Mouse (Mus musculus): ENCODE results near the gene Prrg4. TPM values are rescaled to one million over a fixed set of nuclear protein-coding genes. Genes with fewer than 3 reads are reported as not detected.
"Not testable (repeated sequence)": the region's sequence is repeated elsewhere in the genome, so short reads cannot be mapped to it uniquely, and the experiment has no call there.

Prrg4 gene
- 0.35 TPM in 1 of 2 replicates, not detected in the other for polyA plus RNA-seq (2012; ENCODE audit: insufficient read depth, low replicate concordance)

GRCm38 (mm10) chr2:104849276-104849990 is at the start of gene Prrg4:
Gene Prrg4 (minus strand): TSS chr2:104849876.
- H3K4me1 ChIP-seq = peaks cover 41% of the 10 kb centered on the region
- peak within 1 kb of the TSS; percentile 97 for H3K4me3 ChIP-seq (replicated peaks)
- no peaks in the 10 kb centered on the region for H3K36me3 ChIP-seq (replicated peaks; ENCODE audit: low read length)
- no peaks in the 10 kb centered on the region for H3K9me3 ChIP-seq
- TF ChIP-seq GATA1 (IDR thresholded peaks at IDR 0.05; ENCODE audit: borderline replicate concordance, low read length) = no peak
- no peak for TF ChIP-seq FLI1 (IDR thresholded peaks at IDR 0.05; ENCODE audit: low read length)
- H3K27me3 ChIP-seq (replicated peaks) = peaks cover 32% of the 10 kb centered on the region

DNA sequence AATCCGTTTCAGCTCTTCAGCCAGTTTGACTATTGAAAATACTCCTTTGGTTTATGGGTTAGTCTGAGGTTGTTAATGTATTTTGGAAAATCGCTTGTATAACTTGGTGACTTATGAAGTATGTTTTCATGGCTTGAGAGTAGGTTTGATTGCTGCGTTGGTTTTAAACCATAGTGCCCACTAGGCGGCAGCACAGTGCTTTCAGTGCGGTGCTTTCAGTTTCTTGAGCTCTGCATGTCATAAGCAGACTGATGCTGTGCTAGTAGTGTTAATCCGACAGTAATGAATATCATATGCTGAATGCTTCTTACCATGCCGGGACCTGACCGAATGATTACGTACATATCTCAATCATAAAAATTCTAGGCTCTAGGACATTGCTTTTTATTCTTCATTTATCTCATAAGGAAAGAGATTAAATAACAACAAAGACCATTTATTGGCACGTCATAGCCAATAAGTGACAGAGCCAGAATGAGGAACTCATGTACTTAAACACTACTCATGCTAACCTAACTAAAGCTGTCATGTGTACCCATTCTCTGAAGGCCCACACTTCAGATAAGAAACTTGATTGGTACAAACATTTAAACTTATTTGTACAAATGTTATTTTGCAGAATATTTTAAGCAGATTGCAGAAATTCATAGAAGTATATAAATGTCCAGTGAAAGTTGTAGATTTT is 38.3 kb upstream of the Prrg4 start:
- Histone ChIP-seq H3K36me3 (replicated peaks; ENCODE audit: low read length) (no peaks in the 10 kb centered on the region), H3K9me3 (no peaks in the 10 kb centered on the region), H3K4me1 (peaks cover 6% of the 10 kb centered on the region; the same call in 1 of the 2 replicates), H3K27me3 (replicated peaks) (peaks cover 2% of the 10 kb centered on the region), H3K4me3 (replicated peaks) (peak overlapping the region; percentile 83)
- TF ChIP-seq GATA1 (IDR thresholded peaks at IDR 0.05; ENCODE audit: borderline replicate concordance, low read length) = no peak
- no peak for TF ChIP-seq FLI1 (IDR thresholded peaks at IDR 0.05; ENCODE audit: low read length)

DNA sequence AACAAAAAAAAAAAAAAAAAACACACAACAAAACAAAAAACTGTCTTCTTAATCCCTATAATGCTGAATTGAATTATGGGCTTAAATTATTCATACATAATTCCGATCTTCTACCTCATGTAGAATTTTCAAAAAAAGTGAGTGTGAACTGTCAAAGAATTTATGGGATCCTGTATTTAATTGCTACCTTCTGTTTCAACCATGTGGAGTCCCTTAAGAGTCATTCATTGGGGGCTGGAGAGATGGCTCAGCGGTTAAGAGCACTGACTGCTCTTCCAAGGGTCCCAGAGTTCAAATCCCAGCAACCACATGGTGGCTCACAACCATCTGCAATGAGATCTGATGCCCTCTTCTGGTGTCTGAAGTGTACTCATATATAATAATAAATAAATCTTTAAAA is 37.7 kb upstream of the Prrg4 start:
- not testable (repeated sequence) for H3K9me3 ChIP-seq; H3K27me3 ChIP-seq (replicated peaks); H3K36me3 ChIP-seq (replicated peaks; ENCODE audit: low read length); H3K4me3 ChIP-seq (replicated peaks); H3K4me1 ChIP-seq

DNA sequence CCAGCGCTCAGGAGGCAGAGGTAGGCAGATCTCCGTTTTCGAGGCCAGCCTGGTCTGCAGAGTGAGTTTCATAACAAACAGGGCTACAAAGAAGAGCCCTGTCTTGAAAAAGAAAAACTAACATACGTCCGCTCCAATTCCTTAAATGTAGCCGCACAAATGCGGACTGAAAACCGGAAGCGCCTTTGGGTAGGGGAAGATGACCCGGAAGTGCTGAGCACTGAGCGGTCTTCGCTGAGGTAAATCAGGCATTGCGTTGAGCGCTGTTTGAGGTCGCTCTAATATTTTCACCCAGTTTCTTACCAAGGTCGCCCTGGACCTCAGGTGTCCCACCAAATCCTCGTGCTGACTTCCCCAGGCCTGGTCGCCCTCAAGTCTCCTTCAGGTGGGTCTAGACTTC is 36.4 kb upstream of the Prrg4 start:
- peaks cover 2% of the 10 kb centered on the region for H3K27me3 ChIP-seq (replicated peaks)
- peaks cover 3% of the 10 kb centered on the region for H3K9me3 ChIP-seq
- no peaks in the 10 kb centered on the region for H3K36me3 ChIP-seq (replicated peaks; ENCODE audit: low read length)
- peaks cover 6% of the 10 kb centered on the region; the same call in 1 of the 2 replicates for H3K4me1 ChIP-seq
- H3K4me3 ChIP-seq (replicated peaks) = no peak overlapping the region
- TF ChIP-seq FLI1 (IDR thresholded peaks at IDR 0.05; ENCODE audit: low read length) (no peak), GATA1 (IDR thresholded peaks at IDR 0.05; ENCODE audit: borderline replicate concordance, low read length) (no peak)

GRCm38 (mm10) chr2:104878794-104879193 is 29.1 kb upstream of the Prrg4 start:
- Histone ChIP-seq H3K9me3 (peaks cover 3% of the 10 kb centered on the region), H3K27me3 (replicated peaks) (no peaks in the 10 kb centered on the region), H3K36me3 (replicated peaks; ENCODE audit: low read length) (no peaks in the 10 kb centered on the region), H3K4me1 (no peaks in the 10 kb centered on the region), H3K4me3 (replicated peaks) (no peak overlapping the region)
- no peak for TF ChIP-seq GATA1 (IDR thresholded peaks at IDR 0.05; ENCODE audit: borderline replicate concordance, low read length)
- TF ChIP-seq FLI1 (IDR thresholded peaks at IDR 0.05; ENCODE audit: low read length) = no peak

DNA sequence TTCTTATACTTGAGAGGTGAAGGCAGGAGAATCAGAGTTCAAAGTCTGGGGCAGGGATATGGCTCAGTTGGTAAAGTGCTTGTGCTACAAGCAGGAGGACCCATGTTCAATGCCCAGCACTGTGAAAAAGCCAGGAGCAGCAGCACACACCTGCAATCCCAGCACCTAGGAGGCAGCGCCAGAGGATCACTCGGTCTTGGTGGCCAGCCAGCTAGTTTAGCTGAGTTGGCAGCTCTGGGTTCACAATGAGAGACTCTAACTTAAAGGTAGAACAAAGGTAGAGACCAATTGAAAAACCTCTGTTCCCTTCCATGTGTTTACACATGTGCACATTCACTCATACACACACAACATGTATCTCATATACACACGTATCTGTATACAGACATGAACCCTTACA is 19.4 kb upstream of the Prrg4 start:
- Histone ChIP-seq H3K4me3 (replicated peaks) (no peak overlapping the region), H3K27me3 (replicated peaks) (no peaks in the 10 kb centered on the region), H3K4me1 (no peaks in the 10 kb centered on the region), H3K9me3 (peaks cover 11% of the 10 kb centered on the region; the same call in 1 of the 2 replicates), H3K36me3 (replicated peaks; ENCODE audit: low read length) (no peaks in the 10 kb centered on the region)
- TF ChIP-seq FLI1 (IDR thresholded peaks at IDR 0.05; ENCODE audit: low read length) = no peak
- TF ChIP-seq GATA1 (IDR thresholded peaks at IDR 0.05; ENCODE audit: borderline replicate concordance, low read length) = no peak

GRCm38 (mm10) chr2:104867282-104867855 is 17.7 kb upstream of the Prrg4 start, which contains the start of gene Ccdc73:
Gene Ccdc73 (plus strand): TSS chr2:104867805.
- Histone ChIP-seq H3K4me1 (no peaks in the 10 kb centered on the region), H3K27me3 (replicated peaks) (no peaks in the 10 kb centered on the region), H3K36me3 (replicated peaks; ENCODE audit: low read length) (no peaks in the 10 kb centered on the region), H3K4me3 (replicated peaks) (no peak within 1 kb of the TSS), H3K9me3 (peaks cover 11% of the 10 kb centered on the region; the same call in 1 of the 2 replicates)
- TF ChIP-seq FLI1 (IDR thresholded peaks at IDR 0.05; ENCODE audit: low read length) (no peak), GATA1 (IDR thresholded peaks at IDR 0.05; ENCODE audit: borderline replicate concordance, low read length) (no peak)

- no peaks in the 10 kb centered on the region for H3K27me3 ChIP-seq (replicated peaks)
- TF ChIP-seq FLI1 (IDR thresholded peaks at IDR 0.05; ENCODE audit: low read length) (no peak), GATA1 (IDR thresholded peaks at IDR 0.05; ENCODE audit: borderline replicate concordance, low read length) (no peak)
- no peaks in the 10 kb centered on the region for H3K4me1 ChIP-seq
- H3K4me3 ChIP-seq (replicated peaks) = no peak overlapping the region
- H3K9me3 ChIP-seq = peaks cover 6% of the 10 kb centered on the region; the same call in 1 of the 2 replicates
- H3K36me3 ChIP-seq (replicated peaks; ENCODE audit: low read length) = no peaks in the 10 kb centered on the region
These were observed 14.6 kb upstream of the Prrg4 start for GRCm38 (mm10) chr2:104864176-104864860.

- TF ChIP-seq FLI1 (IDR thresholded peaks at IDR 0.05; ENCODE audit: low read length) = no peak
- no peak for TF ChIP-seq GATA1 (IDR thresholded peaks at IDR 0.05; ENCODE audit: borderline replicate concordance, low read length)
These were observed 10.8 kb upstream of the Prrg4 start for GRCm38 (mm10) chr2:104860426-104860825.

More at GRCm38 (mm10) chr2:104860426-104860825, 10.8 kb upstream of the Prrg4 start:
- Histone ChIP-seq H3K9me3 (no peaks in the 10 kb centered on the region), H3K36me3 (replicated peaks; ENCODE audit: low read length) (no peaks in the 10 kb centered on the region), H3K27me3 (replicated peaks) (peaks cover 2% of the 10 kb centered on the region), H3K4me1 (no peaks in the 10 kb centered on the region), H3K4me3 (replicated peaks) (no peak overlapping the region)
